Mouse (Mus musculus) heart, adult 2 months (tissue): ENCODE results near the gene Hoxc6.

Experiments
- CTCF ChIP-seq: fragments of 200-600 bp; IDR thresholded peaks from 2 replicates; pipeline ENCODE4 v1.8.1; 2022; ENCODE audit warnings: antibody characterized with exemption, mild to moderate bottlenecking, moderate library complexity
- EP300 ChIP-seq: fragments of 200-500 bp; IDR thresholded peaks from 2 replicates; pipeline ENCODE4 v1.6.1; 2011; ENCODE audit warnings: low read depth, low read length, control low read depth; ENCODE audit not compliant: insufficient read depth
- POLR2A ChIP-seq: fragments of 200-500 bp; IDR thresholded peaks from 2 replicates; pipeline ENCODE4 v1.6.1; 2011; ENCODE audit warnings: mild to moderate bottlenecking, low read depth, low read length, control low read depth; ENCODE audit not compliant: insufficient read depth

DNA sequence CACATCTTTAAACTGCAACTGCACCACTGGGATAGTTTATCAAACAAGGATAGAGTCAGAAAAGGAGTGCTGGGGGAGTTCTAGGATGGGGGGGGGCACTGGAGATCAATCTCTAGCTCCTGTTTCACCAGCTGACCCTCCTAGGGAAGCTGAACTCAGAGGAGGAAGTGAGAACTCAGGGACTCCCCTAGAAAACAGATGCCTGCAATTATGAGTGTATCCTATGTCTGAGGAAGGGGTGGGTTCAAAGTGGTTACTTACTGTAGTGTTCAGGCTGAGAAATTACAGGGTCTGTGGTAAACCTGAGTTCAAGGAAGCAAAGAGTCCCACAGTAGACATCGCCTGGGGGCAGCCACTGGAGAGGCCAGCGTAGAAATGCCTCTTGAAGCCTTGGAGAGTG, 53.6 kb downstream of the Hoxc6 start:
- TF ChIP-seq POLR2A (no peak), CTCF (no peak), EP300 (no peak)
